Mouse (Mus musculus) intestine, postnatal 0 days (tissue): Measurements from ENCODE around the gene Nhp2. TPM values are rescaled to one million over a fixed set of nuclear protein-coding genes. Genes with fewer than 3 reads are reported as not detected.

Experiments used
- ATAC-seq: fragments of 200-750 bp; cut with Nextera tagmentation; 2 replicates; pipeline ENCODE4 v1.8.0; 2017; ENCODE audit warnings: mild to moderate bottlenecking, moderate TSS enrichment, moderate library complexity
- H3K27ac ChIP-seq: fragments of 300-500 bp; sonication (generic); 2 replicates; pipeline ENCODE4 v1.5.1; 2014; ENCODE audit warnings: mild to moderate bottlenecking, low read depth, low read length, moderate library complexity
- H3K27me3 ChIP-seq: fragments of 300-500 bp; sonication (generic); replicated peaks from 2 replicates; pipeline ENCODE4 v1.6.1; 2014; ENCODE audit warnings: low read length, mixed read lengths; ENCODE audit not compliant: control insufficient read depth, insufficient read depth
- H3K36me3 ChIP-seq: fragments of 300-500 bp; sonication (generic); 2 replicates; pipeline ENCODE4 v1.6.1; 2014; ENCODE audit warnings: mild to moderate bottlenecking, moderate library complexity; ENCODE audit not compliant: control insufficient read depth, insufficient read depth
- H3K4me1 ChIP-seq: fragments of 300-500 bp; sonication (generic); replicated peaks from 2 replicates; pipeline ENCODE4 v1.6.1; 2014; ENCODE audit warnings: antibody characterized with exemption, low read length, mixed read lengths; ENCODE audit not compliant: control insufficient read depth, insufficient read depth
- H3K4me2 ChIP-seq: fragments of 300-500 bp; sonication (generic); replicated peaks from 2 replicates; pipeline ENCODE4 v1.6.1; 2014; ENCODE audit warnings: low read depth, mild to moderate bottlenecking, moderate library complexity
- H3K4me3 ChIP-seq: fragments of 300-500 bp; sonication (generic); 2 replicates; pipeline ENCODE4 v1.5.1; 2014; ENCODE audit warnings: low read depth, low read length
- H3K9ac ChIP-seq: fragments of 300-500 bp; sonication (generic); 2 replicates; pipeline ENCODE4 v1.6.1; 2014; ENCODE audit warnings: mild to moderate bottlenecking, low read depth, low read length
- H3K9me3 ChIP-seq: fragments of 300-500 bp; sonication (generic); 2 replicates; pipeline ENCODE4 v1.6.1; 2016; ENCODE audit warnings: mixed run types; ENCODE audit not compliant: control insufficient read depth
- CTCF ChIP-seq: sonication (generic); IDR thresholded peaks from 2 replicates; pipeline ENCODE4 v1.5.1; 2016; ENCODE audit warnings: low read depth, mild to moderate bottlenecking, control low read depth, antibody characterized with exemption, moderate library complexity
- WGBS: fragments of 180-500 bp; shearing (Covaris S2); extraction: QIAGEN DNeasy Blood & Tissue Kit; methylation state at CpG from one replicate; pipeline ENCODE4 v1.1.7; 2014; 5-methylcytosine and 5-hydroxymethylcytosine counted together
- polyA plus RNA-seq: library from polyadenylated mRNA; unstranded; fragments of >200 nt; fragmentation: Nextera tagmentation; extraction: Ambion mirVana; gene quantifications from 2 replicates; pipeline ENCODE4 v1.2.1, GENCODE M21; 2015

Gene Nhp2
- polyA plus RNA-seq, 1 experiment from 2014 or later = 101 TPM

DNA sequence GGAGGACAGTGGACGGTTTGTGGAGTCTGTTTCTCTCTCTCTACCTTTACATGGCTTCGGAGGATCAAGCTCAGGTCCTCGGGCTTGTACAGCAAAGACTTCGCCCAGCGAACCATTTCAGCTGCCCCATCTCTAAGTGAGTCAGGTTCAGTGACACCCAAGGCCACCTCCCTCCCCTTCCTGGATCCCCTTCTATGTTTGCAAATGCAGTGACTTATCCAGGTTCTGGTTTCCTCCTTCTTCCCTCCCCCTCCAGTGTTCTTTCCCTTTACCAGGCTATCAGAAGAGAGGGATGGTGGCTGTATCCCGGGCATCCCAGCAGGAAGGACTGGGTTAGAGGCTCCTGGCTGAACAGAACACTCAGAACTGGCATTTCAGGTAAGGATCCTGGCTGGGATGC is 34.2 kb downstream of the Nhp2 start:
- H3K27ac ChIP-seq = no peak overlapping the region
- no peak for ATAC-seq
- H3K4me2 ChIP-seq = no peak overlapping the region
- H3K4me3 ChIP-seq = no peak overlapping the region
- no peak for TF ChIP-seq CTCF
- peaks cover 10% of the 10 kb centered on the region; the same call in 1 of the 2 replicates for H3K36me3 ChIP-seq
- no peaks in the 10 kb centered on the region for H3K9me3 ChIP-seq
- H3K27me3 ChIP-seq = no peaks in the 10 kb centered on the region
- WGBS = 86% methylated on average over 6 of the region's 6 CpGs
- no peak overlapping the region for H3K9ac ChIP-seq
- H3K4me1 ChIP-seq = peaks cover 5% of the 10 kb centered on the region

DNA sequence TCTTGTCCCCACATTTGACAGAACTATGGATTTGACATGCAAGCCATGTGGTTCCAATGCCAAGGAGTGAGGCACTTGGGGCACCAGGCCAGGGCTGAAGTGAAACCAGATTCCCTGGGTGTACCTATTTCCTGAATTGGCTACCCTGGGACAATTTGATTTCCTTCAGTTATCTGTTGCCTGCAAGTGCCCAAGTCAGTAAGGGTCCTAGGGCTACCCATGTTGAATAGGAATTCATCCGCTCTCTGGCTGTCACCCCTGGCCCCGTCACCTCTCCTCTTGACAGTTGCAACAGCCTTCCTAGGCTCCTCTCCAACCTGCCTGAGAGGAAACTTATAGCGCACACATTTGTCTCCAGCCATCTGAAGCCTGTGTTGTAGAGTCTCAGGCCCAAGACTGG is 35.4 kb downstream of the Nhp2 start:
- ATAC-seq = no peak
- H3K4me2 ChIP-seq = no peak overlapping the region
- no peak for TF ChIP-seq CTCF
- peaks cover 10% of the 10 kb centered on the region; the same call in 1 of the 2 replicates for H3K36me3 ChIP-seq
- 98% methylated on average over 3 of the region's 3 CpGs for WGBS
- no peaks in the 10 kb centered on the region; the same call in 1 of the 2 replicates for H3K4me1 ChIP-seq
- H3K9me3 ChIP-seq = no peaks in the 10 kb centered on the region
- no peak overlapping the region for H3K9ac ChIP-seq
- H3K27me3 ChIP-seq = no peaks in the 10 kb centered on the region
- no peak overlapping the region for H3K4me3 ChIP-seq
- H3K27ac ChIP-seq = no peak overlapping the region

DNA sequence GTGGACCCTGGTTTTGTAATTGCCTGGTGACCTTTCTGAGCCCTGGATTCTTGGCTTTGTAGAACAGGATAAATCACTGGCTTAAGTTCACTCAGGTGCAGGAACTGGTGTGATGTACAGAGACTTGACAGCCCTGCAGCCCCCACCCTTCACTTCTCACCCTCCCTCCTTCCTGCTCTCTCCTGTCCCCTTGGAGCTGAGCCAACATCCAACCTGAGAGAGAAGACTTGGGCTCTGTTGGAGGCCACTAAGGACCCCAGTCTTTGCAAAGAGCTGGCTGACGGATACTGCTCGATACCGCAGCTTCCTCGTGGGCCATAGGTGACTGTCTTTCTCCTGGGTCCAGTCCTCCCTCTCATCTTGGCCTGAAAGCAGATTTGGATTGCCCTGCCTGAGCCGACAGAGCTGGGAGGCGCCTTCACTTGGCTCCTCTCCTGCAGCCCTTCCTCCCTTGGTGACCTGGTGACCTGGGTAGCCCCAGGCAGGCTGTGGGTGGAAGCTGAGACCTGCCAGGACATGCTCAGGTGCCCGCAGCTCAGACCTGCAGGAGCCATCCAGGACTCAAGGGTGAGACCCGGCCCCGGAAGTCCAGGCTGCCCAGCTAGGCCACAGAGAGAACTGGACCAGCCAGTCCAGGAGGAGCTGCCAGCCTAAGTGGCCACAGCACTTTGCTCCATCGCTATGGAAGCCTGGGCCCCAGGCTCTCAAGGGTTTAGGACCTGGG is 37.4 kb downstream of the Nhp2 start:
- H3K27me3 ChIP-seq = no peaks in the 10 kb centered on the region
- H3K4me2 ChIP-seq = no peak overlapping the region
- no peaks in the 10 kb centered on the region for H3K9me3 ChIP-seq
- H3K27ac ChIP-seq = no peak overlapping the region
- no peaks in the 10 kb centered on the region for H3K4me1 ChIP-seq
- no peak for ATAC-seq
- no peak overlapping the region for H3K9ac ChIP-seq
- no peak overlapping the region for H3K4me3 ChIP-seq
- whole genome bisulfite sequencing = 83% methylated on average over 10 of the region's 10 CpGs
- peaks cover 10% of the 10 kb centered on the region; the same call in 1 of the 2 replicates for H3K36me3 ChIP-seq
- no peak for TF ChIP-seq CTCF

- H3K27me3 ChIP-seq = no peaks in the 10 kb centered on the region
- H3K4me2 ChIP-seq = no peak overlapping the region
- H3K27ac ChIP-seq = no peak overlapping the region
- peaks cover 10% of the 10 kb centered on the region; the same call in 1 of the 2 replicates for H3K36me3 ChIP-seq
- no peaks in the 10 kb centered on the region for H3K4me1 ChIP-seq
- ATAC-seq = no peak
- H3K9ac ChIP-seq = no peak overlapping the region
- no peak for TF ChIP-seq CTCF
- H3K9me3 ChIP-seq = no peaks in the 10 kb centered on the region
- 60% methylated on average over 7 of the region's 7 CpGs for WGBS
- H3K4me3 ChIP-seq = no peak overlapping the region
Observed at GRCm38 (mm10) chr11:51658291-51658690, 38.8 kb downstream of the Nhp2 start.

- peak; percentile 58; the same call in 1 of the 2 replicates for ATAC-seq
- Histone ChIP-seq H3K9me3 (no peaks in the 10 kb centered on the region), H3K27ac (no peak overlapping the region), H3K27me3 (no peaks in the 10 kb centered on the region), H3K4me2 (no peak overlapping the region), H3K36me3 (peaks cover 10% of the 10 kb centered on the region; the same call in 1 of the 2 replicates), H3K4me1 (no peaks in the 10 kb centered on the region), H3K4me3 (no peak overlapping the region), H3K9ac (no peak overlapping the region)
- WGBS = 37% methylated on average over 6 of the region's 6 CpGs
- TF ChIP-seq CTCF = no peak
Observed at GRCm38 (mm10) chr11:51658705-51659104, 39.2 kb downstream of the Nhp2 start.

- Histone ChIP-seq H3K4me3 (no peak overlapping the region), H3K4me2 (no peak overlapping the region), H3K36me3 (no peaks in the 10 kb centered on the region), H3K4me1 (no peaks in the 10 kb centered on the region), H3K9me3 (no peaks in the 10 kb centered on the region), H3K9ac (no peak overlapping the region), H3K27ac (no peak overlapping the region), H3K27me3 (no peaks in the 10 kb centered on the region)
- no peak for TF ChIP-seq CTCF
- ATAC-seq = no peak
- WGBS = 85% methylated on average over 16 of the region's 16 CpGs
Observed at GRCm38 (mm10) chr11:51661867-51662365, 42.4 kb downstream of the Nhp2 start.
